Mouse (Mus musculus) G1E (cell line): ENCODE measurements around the gene Tuba1c.

Experiments
- CTCF ChIP-seq: IDR thresholded peaks from 2 replicates; pipeline ENCODE4 v1.5.1; 2012; ENCODE audit warnings: low read depth, low read length, inconsistent platforms, mixed read lengths
- GATA1 ChIP-seq: IDR thresholded peaks from 2 replicates; pipeline ENCODE4 v1.6.1; 2012; ENCODE audit warnings: borderline replicate concordance, low read length, inconsistent platforms, mixed read lengths
- TAL1 ChIP-seq: conservative IDR thresholded peaks from 2 replicates; pipeline ENCODE4 v1.6.1; 2012; ENCODE audit warnings: low read depth, low read length, inconsistent platforms, mixed read lengths

GRCm38 (mm10) chr15:98980012-98980614 is 49.6 kb upstream of the Tuba1c start:
- TF ChIP-seq CTCF (no peak), GATA1 (no peak), TAL1 (no peak)
